10 mouse cellular contexts compared by ENCODE assay signal in genomic region chr4:33589207-33589606, GRCm38 (mm10).
DNase-seq lines count a peak whose midpoint lies in the region; ATAC-seq lines count a peak whose summit lies in the region.
"Had no signal": no experiment of that assay in that cellular context is flagged by ENCODE, and none has a peak within 500 bp of the region (broad histone marks: within the 10 kb centered on the region; RNA-seq: fewer than 3 reads in every experiment).

No protein-coding gene starts in this region.

- DNase-seq in kidney, postnatal 25 days = no peak
- DNase-seq in embryonic facial prominence, embryonic 10.5 days (ENCODE audit: low spot score) = peak; percentile 39
- DNase-seq in thymus, postnatal 25 days = no peak
- no peak for DNase-seq in layer of hippocampus, adult 18-20 months (ENCODE audit: low spot score in 2 of 2)
- DNase-seq: heart, postnatal 4 days; thymus, postnatal 4 days had no signal

- H3K9me3 ChIP-seq in kidney, embryonic 16.5 days (ENCODE audit: low read length) = peaks cover 4% of the 10 kb centered on the region; the same call in 1 of the 2 replicates
- H3K9me3 ChIP-seq in embryonic facial prominence, embryonic 10.5 days = peaks cover 3% of the 10 kb centered on the region; the same call in 1 of the 2 replicates
- no peaks in the 10 kb centered on the region for H3K9me3 ChIP-seq in intestine, embryonic 16.5 days (ENCODE audit: control insufficient read depth, low read length)
- H3K9me3 ChIP-seq in stomach, embryonic 15.5 days = no peaks in the 10 kb centered on the region

- H3K4me2 ChIP-seq in kidney, embryonic 16.5 days (replicated peaks; ENCODE audit: low read depth, low read length) = peak overlapping the region; percentile 42
- no peak overlapping the region for H3K4me2 ChIP-seq in intestine, embryonic 16.5 days (ENCODE audit: low read depth, low read length)
- H3K4me2 ChIP-seq in stomach, embryonic 15.5 days = peak overlapping the region; percentile 30
- H3K4me2 ChIP-seq: liver, embryonic 11.5 days had no signal

- peak overlapping the region; percentile 9; the same call in 1 of the 2 replicates for H3K4me3 ChIP-seq in kidney, embryonic 16.5 days (ENCODE audit: low read length)
- peak overlapping the region; percentile 11; the same call in 1 of the 2 replicates for H3K4me3 ChIP-seq in embryonic facial prominence, embryonic 10.5 days
- H3K4me3 ChIP-seq in intestine, embryonic 16.5 days (ENCODE audit: low read length) = no peak overlapping the region
- no peak overlapping the region for H3K4me3 ChIP-seq in stomach, embryonic 15.5 days (replicated peaks)

- H3K27ac ChIP-seq in kidney, embryonic 16.5 days (ENCODE audit: low read length) = no peak overlapping the region
- 0 out of 2 replicates have a peak overlapping the region, but pooled peaks have one; percentile 26 for H3K27ac ChIP-seq in embryonic facial prominence, embryonic 10.5 days (replicated peaks)
- H3K27ac ChIP-seq in intestine, embryonic 16.5 days (ENCODE audit: low read length) = no peak overlapping the region
- H3K27ac ChIP-seq in stomach, embryonic 15.5 days = no peak overlapping the region

- peaks cover 20% of the 10 kb centered on the region for H3K4me1 ChIP-seq in kidney, embryonic 16.5 days (ENCODE audit: insufficient read depth, low read length)
- peaks cover 35% of the 10 kb centered on the region for H3K4me1 ChIP-seq in embryonic facial prominence, embryonic 10.5 days
- peaks cover 5% of the 10 kb centered on the region; the same call in 1 of the 2 replicates for H3K4me1 ChIP-seq in intestine, embryonic 16.5 days (ENCODE audit: control insufficient read depth, insufficient read depth, low read length)
- peaks cover 12% of the 10 kb centered on the region for H3K4me1 ChIP-seq in stomach, embryonic 15.5 days

- H3K27me3 ChIP-seq in kidney, embryonic 16.5 days (ENCODE audit: insufficient read depth, low read length) = no peaks in the 10 kb centered on the region
- H3K27me3 ChIP-seq in embryonic facial prominence, embryonic 10.5 days (replicated peaks; ENCODE audit: low read depth, poor library complexity, severe bottlenecking) = peaks cover 9% of the 10 kb centered on the region; the same call in 1 of the 2 replicates
- no peaks in the 10 kb centered on the region for H3K27me3 ChIP-seq in intestine, embryonic 16.5 days (replicated peaks; ENCODE audit: control insufficient read depth, insufficient read depth, low read length)
- H3K27me3 ChIP-seq in stomach, embryonic 15.5 days (replicated peaks) = no peaks in the 10 kb centered on the region

- 0 out of 2 replicates have a peak, but pooled peaks have one; percentile 14 for ATAC-seq in kidney, embryonic 16.5 days (ENCODE audit: low FRiP score, low TSS enrichment)
- ATAC-seq in intestine, embryonic 16.5 days = peak; percentile 13; the same call in 1 of the 2 replicates
- ATAC-seq in stomach, embryonic 15.5 days (ENCODE audit: insufficient read depth, low FRiP score, low read depth) = no peak

- WGBS in kidney, embryonic 16.5 days = 7% methylated on average over 8 of the region's 8 CpGs
- 10% methylated on average over 8 of the region's 8 CpGs for WGBS in embryonic facial prominence, embryonic 10.5 days
- WGBS in intestine, embryonic 16.5 days = 15% methylated on average over 8 of the region's 8 CpGs
- 11% methylated on average over 8 of the region's 8 CpGs for WGBS in stomach, embryonic 15.5 days

- H3K36me3 ChIP-seq in kidney, embryonic 16.5 days (ENCODE audit: insufficient read depth, low read length) = no peaks in the 10 kb centered on the region
- H3K36me3 ChIP-seq in embryonic facial prominence, embryonic 10.5 days (replicated peaks) = no peaks in the 10 kb centered on the region
- H3K36me3 ChIP-seq in intestine, embryonic 16.5 days (ENCODE audit: control insufficient read depth, insufficient read depth, low read length) = no peaks in the 10 kb centered on the region
- H3K36me3 ChIP-seq in stomach, embryonic 15.5 days = no peaks in the 10 kb centered on the region

- H3K9ac ChIP-seq in kidney, embryonic 16.5 days (replicated peaks; ENCODE audit: low read length) = no peak overlapping the region
- no peak overlapping the region for H3K9ac ChIP-seq in intestine, embryonic 16.5 days (ENCODE audit: low read depth, low read length)
- no peak overlapping the region for H3K9ac ChIP-seq in stomach, embryonic 15.5 days

Comparison
In these comparisons a context has a peak if more than half of its experiments do, and no peak if none do; other contexts are left out.
1. H3K4me3 ChIP-seq: peak in kidney, embryonic 16.5 days (single experiment) and embryonic facial prominence, embryonic 10.5 days (single experiment); none in intestine, embryonic 16.5 days (single experiment) and stomach, embryonic 15.5 days (single experiment).